Mouse (Mus musculus) erythroblast, embryonic 14.5 days (primary cell): Measurements from ENCODE around the gene Slc8a1.

ENCODE experiments used
- GATA1 ChIP-seq: IDR thresholded peaks from 2 replicates; pipeline ENCODE4 v1.6.1; 2012; ENCODE audit warnings: low read length, inconsistent platforms, mixed read lengths
- TAL1 ChIP-seq: IDR thresholded peaks from 3 replicates; pipeline ENCODE4 v1.6.1; 2012; ENCODE audit warnings: low read length, inconsistent platforms, mixed read lengths

DNA sequence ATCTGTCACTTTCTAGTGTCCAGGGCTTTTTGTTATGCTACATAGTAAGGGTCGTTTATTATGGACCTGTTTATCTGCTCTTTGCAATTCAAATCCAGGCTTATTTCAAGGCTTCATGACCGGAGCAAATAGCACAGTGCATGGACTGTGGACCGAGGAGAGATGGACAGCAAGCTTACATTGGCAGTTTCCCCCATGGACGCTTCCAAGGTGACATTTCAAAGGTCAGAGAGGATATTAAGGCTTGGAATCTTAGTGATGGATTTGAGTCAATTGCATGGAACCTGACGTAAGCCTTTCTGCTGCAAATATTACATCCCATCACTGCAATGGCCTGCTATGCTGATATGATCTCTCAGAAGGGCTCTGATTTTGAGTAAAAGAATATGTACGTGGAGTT is 362.3 kb downstream of the Slc8a1 start:
- no peak for TF ChIP-seq GATA1
- no peak for TF ChIP-seq TAL1
